Mouse (Mus musculus) myocyte (in vitro differentiated cells): ENCODE data around the gene Eif3i.

ENCODE experiments used
- MYOD1 ChIP-seq, 3 experiments: IDR thresholded peaks; one replicate each; pipeline ENCODE4 v1.6.1; 2011; ENCODE audit warnings: control low read depth in 2 of 3, low read depth in 2 of 3, mild to moderate bottlenecking in 2 of 3, moderate library complexity in 1 of 3; ENCODE audit not compliant: insufficient read length in 2 of 3, control insufficient read depth in 1 of 3
- MYOG ChIP-seq, 3 experiments: IDR thresholded peaks; one replicate each; pipeline ENCODE4 v1.6.1; 2011; ENCODE audit warnings: control low read depth in 2 of 3, low read depth in 2 of 3, mild to moderate bottlenecking in 2 of 3; ENCODE audit not compliant: insufficient read length in 2 of 3, control insufficient read depth in 1 of 3, insufficient read depth in 1 of 3
- POLR2A ChIP-seq: IDR thresholded peaks from one replicate; pipeline ENCODE4 v1.6.1; 2011; ENCODE audit warnings: low read depth, mild to moderate bottlenecking, control low read depth, moderate library complexity; ENCODE audit not compliant: insufficient read length
- POLR2AphosphoS2 ChIP-seq: IDR thresholded peaks from one replicate; pipeline ENCODE4 v1.6.1; 2011; ENCODE audit warnings: low read depth, control low read depth; ENCODE audit not compliant: insufficient read length
- SRF ChIP-seq: IDR thresholded peaks from one replicate; pipeline ENCODE4 v1.6.1; 2011; ENCODE audit warnings: low read depth; ENCODE audit not compliant: control insufficient read depth, insufficient read length
- TCF12 ChIP-seq: IDR thresholded peaks from one replicate; pipeline ENCODE4 v1.6.1; 2011; ENCODE audit warnings: mild to moderate bottlenecking, control low read depth; ENCODE audit not compliant: poor library complexity, insufficient read depth, severe bottlenecking
- USF1 ChIP-seq: IDR thresholded peaks from one replicate; pipeline ENCODE4 v1.6.1; 2011; ENCODE audit warnings: low read depth, mild to moderate bottlenecking, control low read depth, moderate library complexity

GRCm38 (mm10) chr4:129578466-129578865 is 22.0 kb downstream of the Eif3i start, which contains the start of gene Fam167b:
- no peak for TF ChIP-seq POLR2A
- no peak for TF ChIP-seq MYOG (IDR thresholded peaks at IDR 0.05; ENCODE audit: control insufficient read depth in 1 of 3, insufficient read depth in 1 of 3, insufficient read length in 2 of 3, low read depth in 2 of 3)
- no peak for TF ChIP-seq USF1
- TF ChIP-seq POLR2AphosphoS2, result no peak
- no peak for TF ChIP-seq SRF
- no peak for TF ChIP-seq TCF12
- no peak for TF ChIP-seq MYOD1 (IDR thresholded peaks at IDR 0.05; ENCODE audit: control insufficient read depth in 1 of 3, insufficient read length in 2 of 3, low read depth in 2 of 3)
